Mouse (Mus musculus): Measurements from ENCODE around the gene Axin1. TPM values are rescaled to one million over a fixed set of nuclear protein-coding genes. Genes with fewer than 3 reads are reported as not detected.

The Axin1 gene
- polyA plus RNA-seq, 1 experiment, result 41.0 TPM

DNA sequence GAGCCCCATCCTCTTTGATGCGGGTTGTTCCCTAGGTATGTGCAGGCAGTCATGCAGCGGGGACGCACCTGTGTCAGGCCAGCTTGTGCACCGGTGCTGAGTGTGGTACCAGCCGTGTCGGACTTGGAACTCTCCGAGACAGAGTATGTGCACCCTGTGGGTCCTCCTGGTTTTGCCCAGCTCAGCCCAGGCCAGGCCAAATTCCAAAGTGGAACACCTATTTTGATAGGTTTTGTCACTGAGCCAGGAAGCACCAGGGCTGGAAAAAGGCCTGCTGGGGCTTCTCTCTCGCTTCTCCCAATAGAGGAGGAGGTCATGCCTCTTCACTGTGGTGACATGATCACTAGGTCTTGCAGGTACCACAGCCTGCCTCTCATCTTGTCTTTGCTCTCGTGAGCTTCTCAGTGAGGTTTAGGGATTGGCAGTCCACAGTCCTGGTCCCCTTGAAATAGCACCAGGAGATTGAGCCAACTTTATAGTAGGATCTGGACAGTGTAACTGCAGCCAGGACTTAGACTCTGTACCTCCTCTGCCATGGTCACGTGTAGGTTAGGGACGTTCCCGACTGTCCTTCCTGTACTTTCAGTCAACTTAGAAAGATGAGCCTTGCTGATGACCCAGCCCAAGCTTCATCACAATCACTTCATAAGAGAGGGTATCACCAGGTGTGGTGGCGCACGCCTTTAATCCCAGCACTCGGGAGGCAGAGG lies 54.1 kb downstream of the Axin1 start:
- no peak overlapping the region for H3K4me3 ChIP-seq (ENCODE audit: low read depth, low read length)
- H3K27me3 ChIP-seq (ENCODE audit: control insufficient read depth, insufficient read depth, low read length, poor library complexity, severe bottlenecking), result no peaks in the 10 kb centered on the region
- no peak for TF ChIP-seq CTCF (IDR thresholded peaks at IDR 0.05; ENCODE audit: low read depth, low read length)
- no peak for TF ChIP-seq POLR2A (IDR thresholded peaks at IDR 0.05; ENCODE audit: insufficient read depth, low read length)
- TF ChIP-seq EP300 (IDR thresholded peaks at IDR 0.05; ENCODE audit: insufficient read depth, low read depth, low read length), result no peak
- H3K36me3 ChIP-seq (ENCODE audit: control insufficient read depth, insufficient read depth, low read length, poor library complexity, severe bottlenecking), result peaks cover 24% of the 10 kb centered on the region
- no peak overlapping the region for H3K27ac ChIP-seq (ENCODE audit: insufficient read depth, low read length)
- no peaks in the 10 kb centered on the region for H3K4me1 ChIP-seq (ENCODE audit: control insufficient read depth, insufficient read depth, low read length)
- H3K9ac ChIP-seq (ENCODE audit: low read depth, poor library complexity, severe bottlenecking), result no peak overlapping the region
- H3K9me3 ChIP-seq (replicated peaks; ENCODE audit: control insufficient read depth, insufficient read depth, low read length, poor library complexity, severe bottlenecking), result no peaks in the 10 kb centered on the region

DNA sequence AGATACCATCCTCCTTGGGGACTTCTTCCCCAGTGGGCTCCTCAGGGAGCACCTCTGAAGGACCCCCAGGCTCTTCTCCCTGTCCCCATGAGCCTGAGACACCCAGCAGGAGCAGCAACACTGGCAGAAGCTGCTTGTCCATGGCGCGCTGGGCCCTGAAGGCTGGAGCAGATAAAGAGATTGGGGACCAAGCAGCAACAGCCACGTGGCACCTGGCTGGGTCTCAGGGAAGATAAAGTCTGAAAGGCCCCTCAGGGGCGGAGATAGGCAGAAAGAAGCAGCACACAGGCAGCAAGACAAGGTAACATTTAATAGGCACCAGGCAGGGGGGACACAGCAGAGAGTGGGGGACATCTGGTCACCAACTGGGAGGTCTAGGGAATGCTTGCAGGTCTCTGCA lies 60.4 kb downstream of the Axin1 start, which contains the start of gene Pdia2:
Gene Pdia2, minus strand, starts transcription at position 196 of the 400 bp plus-strand sequence.
- H3K36me3 ChIP-seq (ENCODE audit: control insufficient read depth, insufficient read depth, low read length, poor library complexity, severe bottlenecking), result no peaks in the 10 kb centered on the region
- H3K27ac ChIP-seq (ENCODE audit: insufficient read depth, low read length), result no peak within 1 kb of the TSS
- H3K9me3 ChIP-seq (replicated peaks; ENCODE audit: control insufficient read depth, insufficient read depth, low read length, poor library complexity, severe bottlenecking), result no peaks in the 10 kb centered on the region
- H3K9ac ChIP-seq (ENCODE audit: low read depth, poor library complexity, severe bottlenecking), result no peak within 1 kb of the TSS
- peaks cover 1% of the 10 kb centered on the region for H3K4me1 ChIP-seq (ENCODE audit: control insufficient read depth, insufficient read depth, low read length)
- no peak within 1 kb of the TSS for H3K4me3 ChIP-seq (ENCODE audit: low read depth, low read length)
- TF ChIP-seq POLR2A (IDR thresholded peaks at IDR 0.05; ENCODE audit: insufficient read depth, low read length), result no peak
- TF ChIP-seq CTCF (IDR thresholded peaks at IDR 0.05; ENCODE audit: low read depth, low read length), result no peak
- TF ChIP-seq EP300 (IDR thresholded peaks at IDR 0.05; ENCODE audit: insufficient read depth, low read depth, low read length), result no peak
- no peaks in the 10 kb centered on the region; the same call in 1 of the 2 replicates for H3K27me3 ChIP-seq (ENCODE audit: control insufficient read depth, insufficient read depth, low read length, poor library complexity, severe bottlenecking)

DNA sequence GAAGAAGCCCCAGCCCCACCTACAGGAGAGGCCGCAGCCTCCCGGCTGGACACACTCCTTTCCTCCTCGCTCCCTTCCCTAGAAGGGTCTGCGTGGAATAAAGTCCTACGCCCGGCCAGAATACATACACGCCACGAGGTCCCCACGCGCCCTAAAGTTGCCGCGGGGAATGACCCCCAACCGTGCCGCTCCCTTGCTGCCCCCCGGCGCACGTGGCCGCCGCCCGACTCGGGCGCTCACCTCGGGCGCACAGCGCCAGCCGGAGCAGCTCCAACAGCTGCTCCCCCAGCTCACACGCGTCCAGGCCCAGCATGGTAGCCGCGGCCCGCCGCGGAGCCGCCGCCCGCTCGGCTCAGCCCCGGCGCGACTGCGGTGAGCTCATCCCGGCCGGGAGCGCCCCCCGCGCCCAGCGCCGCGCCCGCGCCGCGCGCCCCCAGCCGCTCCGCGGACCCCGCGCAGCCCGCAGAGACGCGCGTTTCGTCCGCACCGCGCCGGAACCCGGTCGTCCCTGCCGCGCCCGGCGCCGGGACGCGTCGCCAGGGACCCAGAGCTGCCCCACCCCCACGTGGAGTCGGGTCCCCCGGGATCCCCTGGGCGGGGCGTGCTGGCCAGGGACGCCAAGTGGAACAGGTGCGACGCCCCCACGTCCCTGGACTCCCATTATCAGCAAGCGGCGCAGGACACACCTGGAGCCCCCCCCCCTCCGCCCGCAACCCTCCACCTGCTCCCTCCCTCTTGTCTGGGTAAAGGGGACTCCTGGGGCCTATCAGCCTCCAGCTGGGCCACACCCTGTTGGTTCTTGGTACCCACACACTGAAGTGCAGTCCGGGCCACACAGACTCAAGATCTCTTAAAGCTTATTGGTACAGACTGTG lies 62.6 kb downstream of the Axin1 start:
- peaks cover 4% of the 10 kb centered on the region for H3K4me1 ChIP-seq (ENCODE audit: control insufficient read depth, insufficient read depth, low read length)
- H3K9me3 ChIP-seq (replicated peaks; ENCODE audit: control insufficient read depth, insufficient read depth, low read length, poor library complexity, severe bottlenecking), result no peaks in the 10 kb centered on the region
- TF ChIP-seq POLR2A (IDR thresholded peaks at IDR 0.05; ENCODE audit: insufficient read depth, low read length), result no peak
- no peak for TF ChIP-seq EP300 (IDR thresholded peaks at IDR 0.05; ENCODE audit: insufficient read depth, low read depth, low read length)
- no peak for TF ChIP-seq CTCF (IDR thresholded peaks at IDR 0.05; ENCODE audit: low read depth, low read length)
- H3K4me3 ChIP-seq (ENCODE audit: low read depth, low read length), result peak overlapping the region; percentile 85
- no peaks in the 10 kb centered on the region; the same call in 1 of the 2 replicates for H3K27me3 ChIP-seq (ENCODE audit: control insufficient read depth, insufficient read depth, low read length, poor library complexity, severe bottlenecking)
- no peaks in the 10 kb centered on the region for H3K36me3 ChIP-seq (ENCODE audit: control insufficient read depth, insufficient read depth, low read length, poor library complexity, severe bottlenecking)
- peak overlapping the region; percentile 78 for H3K9ac ChIP-seq (ENCODE audit: low read depth, poor library complexity, severe bottlenecking)
- no peak overlapping the region for H3K27ac ChIP-seq (ENCODE audit: insufficient read depth, low read length)

DNA sequence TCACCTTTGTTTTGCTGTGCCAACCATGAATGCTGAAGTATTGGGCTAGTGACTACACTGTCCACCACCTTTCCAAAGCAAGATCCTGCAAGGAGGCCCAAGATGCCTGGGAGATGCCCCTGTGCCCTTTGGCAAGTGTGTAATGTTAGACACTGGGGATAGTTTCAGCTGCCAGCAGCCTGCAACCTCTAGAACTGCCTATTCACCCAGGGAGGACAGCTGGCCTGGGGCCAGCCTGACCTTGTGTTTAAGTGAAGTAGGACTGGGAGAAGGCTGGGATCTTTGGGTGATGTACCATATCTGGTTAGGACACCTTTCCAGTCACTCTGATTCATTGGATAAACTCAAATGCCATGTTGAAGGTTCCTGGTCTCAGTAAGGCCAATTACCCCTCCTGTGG lies 63.5 kb downstream of the Axin1 start:
- no peaks in the 10 kb centered on the region; the same call in 1 of the 2 replicates for H3K27me3 ChIP-seq (ENCODE audit: control insufficient read depth, insufficient read depth, low read length, poor library complexity, severe bottlenecking)
- peaks cover 4% of the 10 kb centered on the region for H3K4me1 ChIP-seq (ENCODE audit: control insufficient read depth, insufficient read depth, low read length)
- no peak overlapping the region for H3K27ac ChIP-seq (ENCODE audit: insufficient read depth, low read length)
- no peak overlapping the region for H3K9ac ChIP-seq (ENCODE audit: low read depth, poor library complexity, severe bottlenecking)
- no peaks in the 10 kb centered on the region for H3K9me3 ChIP-seq (replicated peaks; ENCODE audit: control insufficient read depth, insufficient read depth, low read length, poor library complexity, severe bottlenecking)
- H3K4me3 ChIP-seq (ENCODE audit: low read depth, low read length), result no peak overlapping the region
- TF ChIP-seq POLR2A (IDR thresholded peaks at IDR 0.05; ENCODE audit: insufficient read depth, low read length), result no peak
- H3K36me3 ChIP-seq (ENCODE audit: control insufficient read depth, insufficient read depth, low read length, poor library complexity, severe bottlenecking), result no peaks in the 10 kb centered on the region

DNA sequence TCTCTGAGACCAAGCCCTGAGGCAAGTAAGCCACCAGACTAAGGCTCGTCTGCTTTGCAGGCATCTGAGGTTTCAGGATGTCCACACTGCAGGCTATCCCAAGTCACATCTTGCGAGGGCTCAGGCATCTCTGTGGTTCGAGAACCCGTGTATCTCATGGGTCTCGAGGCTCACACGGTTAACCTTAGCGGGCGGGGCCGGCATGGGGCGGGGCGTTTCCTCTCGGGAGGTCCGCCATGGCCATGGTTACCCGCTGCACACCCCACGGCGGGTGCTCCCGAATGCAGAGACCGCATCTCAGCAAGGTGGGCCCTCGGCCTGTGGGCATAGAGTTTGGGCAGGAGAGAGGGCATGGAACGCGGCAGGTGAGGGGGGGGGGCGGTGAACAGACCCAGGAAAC lies 64.2 kb downstream of the Axin1 start, which contains the start of gene Rgs11:
Gene Rgs11, plus strand, starts transcription at position 215 of the 400 bp plus-strand sequence.
- H3K9me3 ChIP-seq (replicated peaks; ENCODE audit: control insufficient read depth, insufficient read depth, low read length, poor library complexity, severe bottlenecking), result no peaks in the 10 kb centered on the region
- no peaks in the 10 kb centered on the region for H3K36me3 ChIP-seq (ENCODE audit: control insufficient read depth, insufficient read depth, low read length, poor library complexity, severe bottlenecking)
- no peaks in the 10 kb centered on the region; the same call in 1 of the 2 replicates for H3K27me3 ChIP-seq (ENCODE audit: control insufficient read depth, insufficient read depth, low read length, poor library complexity, severe bottlenecking)
- H3K9ac ChIP-seq (ENCODE audit: low read depth, poor library complexity, severe bottlenecking), result peak within 1 kb of the TSS; percentile 50
- peaks cover 4% of the 10 kb centered on the region for H3K4me1 ChIP-seq (ENCODE audit: control insufficient read depth, insufficient read depth, low read length)
- TF ChIP-seq CTCF (IDR thresholded peaks at IDR 0.05; ENCODE audit: low read depth, low read length) (no peak), POLR2A (IDR thresholded peaks at IDR 0.05; ENCODE audit: insufficient read depth, low read length) (peak; percentile 33)
- H3K27ac ChIP-seq (ENCODE audit: insufficient read depth, low read length), result no peak within 1 kb of the TSS
- H3K4me3 ChIP-seq (ENCODE audit: low read depth, low read length), result peak within 1 kb of the TSS; percentile 94
